Mouse (Mus musculus) liver, embryonic 18 days (tissue): Measurements from ENCODE around the gene Zfp458. TPM values are rescaled to one million over a fixed set of nuclear protein-coding genes. Genes with fewer than 3 reads are reported as not detected.

Experiments
- polyA plus RNA-seq: library from polyadenylated mRNA; depleted of rRNA; stranded (reverse); fragments of >200 nt; gene quantifications from 2 replicates; pipeline ENCODE4 v1.2.3, GENCODE M21; 2012; rRNA removed

Gene Zfp458
- 0.54 and 0.60 TPM in 2 replicates for polyA plus RNA-seq

DNA sequence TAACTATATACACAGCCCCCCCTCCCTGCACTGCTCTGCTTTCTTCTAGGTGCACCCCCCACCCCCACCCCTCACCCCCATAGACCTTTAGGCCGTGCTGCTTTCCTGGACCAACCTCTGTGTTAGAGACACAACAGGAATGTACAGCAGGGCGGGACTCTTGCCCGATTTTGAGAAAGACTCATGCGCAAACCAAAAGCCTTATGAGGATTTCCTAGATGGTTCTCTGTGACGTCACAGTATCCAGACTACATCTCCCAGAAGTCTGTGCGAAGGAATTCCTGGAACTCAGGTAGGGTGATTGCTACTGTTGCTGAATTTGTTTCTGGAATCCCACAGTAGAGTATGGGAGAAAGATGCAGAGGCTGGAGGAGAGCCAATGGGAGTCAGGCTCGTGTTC is at the start of gene Zfp458:
Zfp458 (minus strand) TSS at position 153 of the 400 bp plus-strand sequence.

GRCm38 (mm10) chr13:67305822-67306672 is 27.8 kb upstream of the Zfp458 start, which contains the start of gene Zfp457:
TSS of gene Zfp457 (minus strand) at chr13:67306485.

Other genes with a start within 250 kb of the Zfp458 start
- 0.22 and 0.35 TPM in 2 replicates for gene Zfp712, start 217.3 kb downstream of the Zfp458 start, polyA plus RNA-seq
- 0.66 and 0.71 TPM in 2 replicates for gene Zfp708, start 180.5 kb downstream of the Zfp458 start, polyA plus RNA-seq
- 3.2 and 3.5 TPM in 2 replicates for gene Gm28557, start 169.9 kb downstream of the Zfp458 start, polyA plus RNA-seq
- gene Rslcan18, start 162.2 kb downstream of the Zfp458 start, polyA plus RNA-seq = 0.26 and 0.28 TPM in 2 replicates
- 0.35 and 0.36 TPM in 2 replicates for gene Zfp759, start 156.8 kb downstream of the Zfp458 start, polyA plus RNA-seq
- 1.4 and 1.8 TPM in 2 replicates for gene Rsl1, start 105.3 kb downstream of the Zfp458 start, polyA plus RNA-seq
- gene Zfp455, start 84.0 kb downstream of the Zfp458 start, polyA plus RNA-seq = 0.34 and 0.38 TPM in 2 replicates
- 0.55 and 0.75 TPM in 2 replicates for gene Zfp457, start 28.0 kb upstream of the Zfp458 start, polyA plus RNA-seq
- 1.3 and 1.4 TPM in 2 replicates for gene Zfp595, start 54.1 kb upstream of the Zfp458 start, polyA plus RNA-seq
- gene Gm28044, start 82.1 kb upstream of the Zfp458 start, polyA plus RNA-seq = not detected in 2 replicates
- gene Zfp953, start 82.1 kb upstream of the Zfp458 start, polyA plus RNA-seq = 0.58 and 0.60 TPM in 2 replicates
- 0.16 and 0.17 TPM in 2 replicates for gene Gm28041, start 97.3 kb upstream of the Zfp458 start, polyA plus RNA-seq
- 0.26 and 0.30 TPM in 2 replicates for gene Zfp456, start 97.3 kb upstream of the Zfp458 start, polyA plus RNA-seq
- 2.3 and 2.5 TPM in 2 replicates for gene Zfp429, start 121.4 kb upstream of the Zfp458 start, polyA plus RNA-seq
- 0.05 and 0.18 TPM in 2 replicates for gene Zfp459, start 143.0 kb upstream of the Zfp458 start, polyA plus RNA-seq
- 3.2 and 3.7 TPM in 2 replicates for gene Zfp874a, start 173.2 kb upstream of the Zfp458 start, polyA plus RNA-seq
- 2.4 and 2.6 TPM in 2 replicates for gene Zfp874b, start 205.8 kb upstream of the Zfp458 start, polyA plus RNA-seq
- gene Zfp58, start 222.1 kb upstream of the Zfp458 start, polyA plus RNA-seq = 1.2 and 1.3 TPM in 2 replicates
- not detected in 2 replicates for gene Gm26965, start 247.7 kb upstream of the Zfp458 start, polyA plus RNA-seq
- 7.7 and 8.6 TPM in 2 replicates for gene Zfp87, start 247.7 kb upstream of the Zfp458 start, polyA plus RNA-seq